Mouse (Mus musculus) small intestine, adult 2 months (tissue): ENCODE results near the gene Ccdc157.

Experiments used
- CTCF ChIP-seq: fragments of 200-500 bp; IDR thresholded peaks from 2 replicates; pipeline ENCODE4 v1.5.1; 2012; ENCODE audit warnings: low read depth, mild to moderate bottlenecking, control low read depth, inconsistent platforms, low read length, moderate library complexity, mixed read lengths; ENCODE audit not compliant: insufficient replicate concordance, insufficient read length; ENCODE audit errors: extremely low read depth
- POLR2A ChIP-seq: fragments of 200-500 bp; IDR thresholded peaks from 2 replicates; pipeline ENCODE4 v1.6.1; 2012; ENCODE audit warnings: low read depth, mild to moderate bottlenecking, control low read depth, inconsistent platforms, low read length, moderate library complexity

DNA sequence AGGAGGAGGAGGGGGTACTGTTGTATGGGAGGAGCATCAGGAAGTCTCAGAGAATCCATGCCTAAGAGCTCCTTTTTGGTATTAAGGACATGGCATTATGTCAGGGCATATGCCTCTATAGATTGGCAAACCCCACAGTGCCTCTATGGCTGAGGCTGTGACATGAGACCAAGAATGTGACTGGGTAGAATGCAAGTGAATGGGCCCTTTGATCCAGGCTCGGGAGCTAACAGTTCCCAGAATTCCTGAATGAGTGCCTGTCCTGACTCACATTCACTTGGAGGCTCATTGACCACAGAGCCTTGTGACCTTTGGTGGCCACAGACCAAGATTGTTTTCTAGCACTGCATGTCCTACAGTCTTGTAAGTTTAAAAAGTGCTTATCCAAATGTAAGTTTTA is 22.0 kb upstream of the Ccdc157 start:
- TF ChIP-seq CTCF: no peak
- TF ChIP-seq POLR2A: no peak
